Mouse (Mus musculus) heart, embryonic 16.5 days (tissue): ENCODE measurements around the gene Nav1. TPM values are rescaled to one million over a fixed set of nuclear protein-coding genes. Genes with fewer than 3 reads are reported as not detected.
"Not testable (repeated sequence)": the region's sequence is repeated elsewhere in the genome, so short reads cannot be mapped to it uniquely, and the experiment has no call there.

Experiments used
- ATAC-seq: fragments of 200-750 bp; cut with Nextera tagmentation; replicated peaks from 2 replicates; pipeline ENCODE4 v1.8.0; 2017; ENCODE audit warnings: moderate number of reproducible peaks; ENCODE audit not compliant: insufficient read depth, low FRiP score; ENCODE audit errors: extremely low read depth
- H3K27ac ChIP-seq: fragments of 300-500 bp; sonication (generic); 2 replicates; pipeline ENCODE4 v1.5.1; 2014; ENCODE audit warnings: mild to moderate bottlenecking, low read length, control low read depth, moderate library complexity
- H3K27me3 ChIP-seq: fragments of 300-500 bp; sonication (generic); 2 replicates; pipeline ENCODE4 v1.6.1; 2014; ENCODE audit warnings: low read length, mixed read lengths; ENCODE audit not compliant: control insufficient read depth, insufficient read depth
- H3K36me3 ChIP-seq: fragments of 300-500 bp; sonication (generic); 2 replicates; pipeline ENCODE4 v1.6.1; 2014; ENCODE audit not compliant: control insufficient read depth, insufficient read depth
- H3K4me1 ChIP-seq: fragments of 300-500 bp; sonication (generic); 2 replicates; pipeline ENCODE4 v1.6.1; 2014; ENCODE audit warnings: low read length, mixed read lengths; ENCODE audit not compliant: control insufficient read depth, insufficient read depth
- H3K4me2 ChIP-seq: fragments of 300-500 bp; sonication (generic); 2 replicates; pipeline ENCODE4 v1.6.1; 2014; ENCODE audit warnings: low read depth, mild to moderate bottlenecking, control low read depth, low read length
- H3K4me3 ChIP-seq: fragments of 300-500 bp; sonication (generic); 2 replicates; pipeline ENCODE4 v1.5.1; 2014; ENCODE audit warnings: mild to moderate bottlenecking, control low read depth, low read length
- H3K9ac ChIP-seq: fragments of 300-500 bp; sonication (generic); 2 replicates; pipeline ENCODE4 v1.6.1; 2014; ENCODE audit warnings: low read length, control low read depth
- H3K9me3 ChIP-seq: fragments of 300-500 bp; sonication (generic); replicated peaks from 2 replicates; pipeline ENCODE4 v1.6.1; 2016; ENCODE audit warnings: low read length; ENCODE audit not compliant: control insufficient read depth
- WGBS: fragments of 180-500 bp; shearing (Covaris S2); extraction: QIAGEN DNeasy Blood & Tissue Kit; methylation state at CpG from one replicate; pipeline ENCODE4 v1.1.7; 2014; 5-methylcytosine and 5-hydroxymethylcytosine counted together
- polyA plus RNA-seq: library from polyadenylated mRNA; unstranded; fragments of >200 nt; fragmentation: Nextera tagmentation; extraction: Ambion mirVana; gene quantifications from 2 replicates; pipeline ENCODE4 v1.2.1, GENCODE M21; 2015

Nav1 gene
- polyA plus RNA-seq, 1 experiment from 2014 or later, result 22.6 TPM

DNA sequence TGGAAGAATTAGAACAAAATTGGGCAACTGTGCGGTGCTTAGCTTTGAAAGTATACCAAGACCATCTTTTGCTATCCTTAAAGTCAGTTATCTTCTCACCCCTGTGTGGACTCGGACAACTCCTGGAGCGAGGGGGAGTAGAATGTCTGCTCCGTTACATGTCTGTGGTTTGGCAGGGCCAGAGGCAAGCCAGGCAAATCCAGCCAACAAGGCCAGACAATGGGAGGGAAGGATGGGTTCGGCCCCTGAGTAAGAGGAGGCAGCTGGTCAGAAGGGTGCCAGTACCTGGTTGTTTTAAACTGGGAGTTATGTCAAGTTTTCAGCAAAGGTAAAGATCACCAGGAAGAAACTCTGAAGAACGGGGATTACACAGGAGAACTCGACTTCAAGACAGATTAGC lies 121.9 kb downstream of the Nav1 start:
- peaks cover 25% of the 10 kb centered on the region for H3K4me1 ChIP-seq
- no peak overlapping the region for H3K4me2 ChIP-seq
- H3K27me3 ChIP-seq, result no peaks in the 10 kb centered on the region
- no peak overlapping the region for H3K4me3 ChIP-seq
- peaks cover 4% of the 10 kb centered on the region for H3K9me3 ChIP-seq
- no peak overlapping the region for H3K9ac ChIP-seq
- peak overlapping the region; percentile 7; the same call in 1 of the 2 replicates for H3K27ac ChIP-seq
- no peak for ATAC-seq
- peaks cover 21% of the 10 kb centered on the region for H3K36me3 ChIP-seq
- WGBS, result 81% methylated on average over 7 of the region's 7 CpGs

DNA sequence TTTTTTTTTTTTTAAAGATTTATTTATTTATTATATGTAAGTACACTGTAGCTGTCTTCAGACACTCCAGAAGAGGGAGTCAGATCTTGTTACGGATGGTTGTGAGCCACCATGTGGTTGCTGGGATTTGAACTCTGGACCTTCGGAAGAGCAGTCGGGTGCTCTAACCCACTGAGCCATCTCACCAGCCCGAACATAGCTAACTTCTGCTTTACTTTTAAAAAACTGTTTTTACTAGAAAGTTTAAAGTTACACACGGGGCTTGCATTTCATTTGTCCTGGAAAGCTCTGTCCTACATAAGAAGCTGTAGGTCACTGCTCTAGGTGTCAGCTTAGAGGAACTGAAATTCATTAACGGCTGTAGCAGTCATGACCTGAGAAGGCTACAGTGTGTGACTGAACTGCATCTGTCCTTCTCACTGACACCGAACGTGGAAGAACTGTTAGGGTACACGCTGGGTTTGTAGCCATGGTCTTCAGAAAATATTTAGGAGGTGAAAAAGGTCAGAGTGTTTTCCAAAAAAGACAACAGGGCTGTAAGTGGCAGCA lies 122.5 kb downstream of the Nav1 start:
- WGBS, result 86% methylated on average over 8 of the region's 9 CpGs
- not testable (repeated sequence) for H3K4me3 ChIP-seq
- H3K4me1 ChIP-seq, result peaks cover 28% of the 10 kb centered on the region

DNA sequence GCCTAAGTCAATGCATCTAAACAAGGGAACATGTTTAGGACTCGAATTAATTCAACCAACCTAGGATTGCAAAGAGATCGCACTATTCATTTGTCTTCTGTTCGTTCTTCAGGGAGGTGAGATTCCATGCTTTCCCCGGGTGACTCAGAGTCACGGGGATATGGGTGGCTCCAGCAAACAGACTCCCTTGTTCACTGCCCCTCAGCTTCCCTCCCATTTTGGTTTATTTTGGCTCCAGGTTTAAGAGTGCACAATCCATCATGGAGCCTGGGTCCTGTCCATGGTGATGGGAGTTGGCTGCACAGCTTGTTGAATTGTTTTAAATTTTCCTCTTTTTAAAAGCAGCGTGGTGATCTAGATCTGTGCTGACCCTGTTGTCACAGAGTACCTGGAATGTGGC lies 123.1 kb downstream of the Nav1 start:
- Histone ChIP-seq H3K36me3 (peaks cover 21% of the 10 kb centered on the region), H3K9me3 (peaks cover 4% of the 10 kb centered on the region), H3K27ac (no peak overlapping the region), H3K9ac (no peak overlapping the region), H3K4me2 (no peak overlapping the region), H3K4me3 (no peak overlapping the region), H3K27me3 (no peaks in the 10 kb centered on the region), H3K4me1 (peaks cover 32% of the 10 kb centered on the region)
- WGBS, result 87% methylated on average over 6 of the region's 6 CpGs
- no peak for ATAC-seq

More for the DNA sequence above, 122.5 kb downstream of the Nav1 start:
- not testable (repeated sequence) for H3K9me3 ChIP-seq, H3K9ac ChIP-seq, H3K27me3 ChIP-seq, H3K4me2 ChIP-seq, H3K27ac ChIP-seq, ATAC-seq
- H3K36me3 ChIP-seq, result peaks cover 21% of the 10 kb centered on the region

DNA sequence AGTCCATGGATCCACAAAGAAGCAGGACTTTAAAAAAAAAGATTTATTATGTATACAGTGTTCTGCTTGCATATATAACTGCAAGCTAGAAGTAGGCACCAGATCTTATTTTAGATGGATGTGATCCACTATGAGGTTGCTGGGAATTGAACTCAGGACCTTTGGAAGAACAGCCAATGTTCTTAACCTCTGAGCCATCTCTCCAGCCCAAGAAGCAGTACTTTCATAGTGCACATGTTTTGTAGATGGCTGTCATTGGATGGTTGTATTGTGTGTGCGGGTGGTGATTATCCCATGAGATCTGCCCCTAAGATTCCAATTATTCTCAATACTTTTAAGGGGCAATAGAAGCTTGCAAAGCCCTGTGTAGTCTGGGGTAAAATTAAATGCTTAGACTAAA lies 124.4 kb downstream of the Nav1 start:
- Histone ChIP-seq H3K27ac (no peak overlapping the region), H3K27me3 (no peaks in the 10 kb centered on the region), H3K4me1 (peaks cover 38% of the 10 kb centered on the region), H3K9ac (no peak overlapping the region), H3K4me3 (no peak overlapping the region), H3K4me2 (no peak overlapping the region), H3K36me3 (peaks cover 15% of the 10 kb centered on the region), H3K9me3 (peaks cover 4% of the 10 kb centered on the region)
- no peak for ATAC-seq
- WGBS, result 94% methylated on average over 1 of the region's 1 CpGs

DNA sequence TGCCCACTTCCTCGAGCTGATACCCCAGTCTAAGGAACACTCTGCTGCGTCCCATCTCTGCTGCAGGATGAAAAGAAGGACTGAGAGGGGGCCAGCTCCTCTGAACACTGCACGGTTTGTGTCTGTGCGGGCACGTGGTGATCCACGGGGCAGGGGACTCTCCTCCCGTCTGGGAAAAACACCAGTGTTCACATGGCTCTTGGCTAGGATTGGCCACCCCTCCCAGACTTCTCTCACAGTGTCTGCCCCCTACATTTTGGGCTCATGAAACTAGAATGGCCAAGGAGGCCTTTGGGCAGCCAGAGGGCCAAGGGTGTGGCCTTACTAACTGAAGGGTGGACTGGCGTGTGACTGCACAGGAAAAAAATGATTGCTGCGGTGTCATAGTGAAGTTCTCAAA lies 125.4 kb downstream of the Nav1 start:
- ATAC-seq, result no peak
- no peak overlapping the region for H3K4me3 ChIP-seq
- peaks cover 4% of the 10 kb centered on the region for H3K9me3 ChIP-seq
- H3K36me3 ChIP-seq, result peaks cover 17% of the 10 kb centered on the region
- H3K27ac ChIP-seq, result no peak overlapping the region; the same call in 1 of the 2 replicates
- H3K27me3 ChIP-seq, result no peaks in the 10 kb centered on the region
- H3K4me1 ChIP-seq, result peaks cover 38% of the 10 kb centered on the region
- H3K4me2 ChIP-seq, result no peak overlapping the region
- WGBS, result 78% methylated on average over 9 of the region's 9 CpGs
- H3K9ac ChIP-seq, result no peak overlapping the region

DNA sequence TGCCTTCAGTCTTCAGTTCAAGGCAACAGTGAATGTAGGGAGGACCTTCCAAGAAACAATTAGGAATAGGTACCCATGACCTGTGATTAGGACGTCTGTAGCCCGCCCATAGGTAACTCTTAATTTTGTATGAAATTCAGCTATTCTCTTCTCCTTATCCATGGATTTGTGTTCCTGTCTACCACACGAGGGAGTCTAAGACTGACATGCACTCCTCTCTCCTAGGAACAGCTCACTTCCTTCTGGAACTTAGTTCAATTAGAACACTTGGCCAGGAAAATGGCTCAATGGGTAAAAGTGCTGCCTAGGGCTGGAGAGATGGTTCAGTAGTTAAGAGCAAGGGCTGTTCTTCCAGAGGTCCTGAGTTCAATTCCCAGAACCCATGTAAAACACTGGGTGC lies 126.3 kb downstream of the Nav1 start:
- Histone ChIP-seq H3K9ac (peak overlapping the region; percentile 30; the same call in 1 of the 2 replicates), H3K9me3 (peaks cover 4% of the 10 kb centered on the region), H3K4me1 (peaks cover 38% of the 10 kb centered on the region), H3K4me2 (no peak overlapping the region), H3K27ac (peak overlapping the region; percentile 72; the same call in 1 of the 2 replicates), H3K27me3 (no peaks in the 10 kb centered on the region), H3K4me3 (no peak overlapping the region), H3K36me3 (peaks cover 17% of the 10 kb centered on the region)
- no peak for ATAC-seq
- WGBS, result 64% methylated on average over 3 of the region's 3 CpGs

DNA sequence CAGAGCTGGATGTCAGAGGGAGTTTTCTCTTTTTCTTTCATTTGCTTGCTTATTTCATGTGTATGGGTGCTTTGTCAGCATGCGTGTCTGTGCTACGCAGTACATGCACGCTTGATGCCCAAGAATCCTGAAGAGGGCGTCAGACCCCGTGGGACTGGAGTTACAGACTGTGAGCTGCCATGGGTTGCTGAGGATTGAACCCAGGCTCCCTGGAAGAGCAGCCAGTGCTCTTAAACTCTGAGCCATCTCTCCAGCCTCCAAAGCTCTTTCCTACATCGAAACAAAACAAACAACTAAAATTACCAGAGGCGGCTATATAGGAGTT lies 131.6 kb downstream of the Nav1 start:
- Histone ChIP-seq H3K4me2 (no peak overlapping the region), H3K27ac (no peak overlapping the region), H3K9me3 (no peaks in the 10 kb centered on the region), H3K4me3 (no peak overlapping the region), H3K27me3 (no peaks in the 10 kb centered on the region), H3K4me1 (peaks cover 17% of the 10 kb centered on the region), H3K9ac (no peak overlapping the region), H3K36me3 (peaks cover 22% of the 10 kb centered on the region)
- 86% methylated on average over 7 of the region's 7 CpGs for WGBS
- no peak for ATAC-seq

DNA sequence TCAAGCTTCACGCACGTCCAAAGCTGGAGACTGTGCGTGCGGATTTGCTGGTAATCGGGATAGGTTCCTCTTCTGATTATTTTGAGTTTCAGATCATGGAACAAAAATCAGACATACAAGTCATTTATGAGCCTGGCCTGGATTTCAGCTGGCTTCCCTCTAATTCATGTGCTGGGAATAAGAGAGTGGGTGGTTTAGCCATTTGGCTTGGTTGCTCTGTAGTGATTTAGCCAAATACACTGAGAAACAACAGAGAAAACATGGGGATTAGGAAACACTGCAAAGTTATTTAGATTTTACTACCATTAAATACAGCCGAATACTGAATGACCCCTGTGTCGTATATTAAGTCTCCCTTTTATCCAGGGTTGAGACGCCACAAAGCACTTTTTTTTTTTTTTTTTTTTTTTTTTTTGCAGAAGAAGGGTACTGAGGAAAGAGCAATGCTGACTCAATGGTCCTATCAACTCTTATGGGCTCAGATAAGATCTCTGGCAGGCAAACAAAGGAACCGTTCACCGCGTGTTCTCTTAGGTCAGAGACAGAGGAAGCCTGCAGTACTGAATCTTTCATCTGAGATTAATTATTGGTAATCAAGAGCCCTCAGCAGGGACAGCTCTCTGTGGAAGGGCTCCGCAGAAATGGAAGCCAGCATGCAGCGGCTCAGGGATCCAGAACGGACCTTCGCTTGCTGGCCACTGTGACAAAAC lies 132.1 kb downstream of the Nav1 start:
- Histone ChIP-seq H3K4me2 (no peak overlapping the region), H3K27ac (no peak overlapping the region), H3K4me3 (no peak overlapping the region), H3K9me3 (no peaks in the 10 kb centered on the region), H3K36me3 (peaks cover 28% of the 10 kb centered on the region), H3K4me1 (peaks cover 14% of the 10 kb centered on the region), H3K27me3 (no peaks in the 10 kb centered on the region), H3K9ac (no peak overlapping the region)
- WGBS, result 76% methylated on average over 15 of the region's 15 CpGs
- no peak for ATAC-seq

DNA sequence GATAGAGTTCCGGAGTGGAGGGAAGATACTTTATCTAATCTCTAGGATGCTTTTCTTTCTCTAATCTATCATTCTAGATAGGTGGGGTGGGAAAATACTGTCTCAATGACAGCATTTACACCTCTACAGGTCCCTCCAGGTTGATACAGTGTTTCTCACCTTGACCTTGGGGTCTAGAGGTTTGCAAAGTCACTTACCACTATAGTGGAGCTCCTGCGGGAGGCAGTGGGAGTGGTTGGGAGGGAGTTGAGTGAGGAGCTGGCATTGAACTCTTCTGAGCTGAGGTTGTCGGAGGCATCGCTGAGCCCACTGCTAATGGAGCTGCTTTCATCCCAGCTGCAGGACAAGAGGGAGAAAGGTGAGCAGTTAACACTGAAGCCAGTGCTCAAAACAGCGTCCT lies 134.6 kb downstream of the Nav1 start:
- Histone ChIP-seq H3K4me3 (no peak overlapping the region), H3K4me1 (no peaks in the 10 kb centered on the region), H3K27ac (no peak overlapping the region), H3K4me2 (no peak overlapping the region), H3K27me3 (no peaks in the 10 kb centered on the region), H3K9me3 (no peaks in the 10 kb centered on the region), H3K9ac (no peak overlapping the region), H3K36me3 (peaks cover 45% of the 10 kb centered on the region)
- no peak for ATAC-seq
- 60% methylated on average over 5 of the region's 5 CpGs for WGBS
